Comparison of ENCODE assay signal across 13 mouse cellular contexts in the genomic region with DNA sequence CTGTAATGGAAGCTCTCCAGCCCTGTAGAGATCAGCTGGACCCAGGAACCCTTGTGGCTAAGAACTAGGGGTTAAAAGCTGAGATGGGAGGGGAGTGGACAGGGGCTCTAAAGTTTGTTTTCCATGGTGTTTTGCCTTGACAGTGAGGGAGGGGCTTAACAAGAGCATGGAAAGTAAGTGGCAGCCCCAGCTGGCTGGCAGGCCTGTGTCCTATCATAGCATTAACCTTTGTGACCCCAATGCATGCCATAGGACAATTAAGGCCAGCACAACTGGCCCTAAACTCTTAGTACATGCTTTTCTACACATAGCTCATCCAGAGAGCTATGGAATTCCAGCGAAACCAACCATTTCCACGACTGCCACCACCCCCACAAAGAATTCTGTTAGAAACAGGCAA. TPM values are rescaled to one million over a fixed set of nuclear protein-coding genes. Genes with fewer than 3 reads are reported as not detected.
A peak's percentile ranks its signal among the peaks of the same experiment; 100 is the strongest.
DNase-seq lines count a peak whose midpoint lies in the region; ATAC-seq and TF ChIP-seq lines count a peak whose summit lies in the region.
"Had no signal": no experiment of that assay in that cellular context is flagged by ENCODE, and none has a peak within 500 bp of the region (broad histone marks: within the 10 kb centered on the region; RNA-seq: fewer than 3 reads in every experiment).

No protein-coding gene starts in this region.

- no peaks in the 10 kb centered on the region for H3K36me3 ChIP-seq in heart, embryonic 15.5 days
- no peaks in the 10 kb centered on the region for H3K36me3 ChIP-seq in stomach, embryonic 15.5 days
- H3K36me3 ChIP-seq in stomach, postnatal 0 days (ENCODE audit: control insufficient read depth, insufficient read depth, low read length): no peaks in the 10 kb centered on the region
- H3K36me3 ChIP-seq: midbrain, embryonic 13.5 days had no signal

- TF ChIP-seq EP300 in stomach, postnatal 0 days (optimal IDR thresholded peaks at IDR 0.05): no peak

- DNase-seq in heart, adult 8-10 months (ENCODE audit: low spot score): no peak
- DNase-seq in stomach, postnatal 0 days (ENCODE audit: low spot score): no peak
- no peak for DNase-seq in right cerebral cortex, postnatal 14 days
- DNase-seq in urinary bladder, postnatal 25 days (ENCODE audit: low spot score): no peak
- DNase-seq: cerebellum, adult 2 months; gastrocnemius, postnatal 10 days; lung, postnatal 4 days; right cerebral cortex, postnatal 4 days had no signal

- peak overlapping the region; percentile 10; the same call in 1 of the 2 replicates for H3K27ac ChIP-seq in heart, embryonic 15.5 days
- peak overlapping the region; percentile 11; the same call in 1 of the 2 replicates for H3K27ac ChIP-seq in stomach, embryonic 15.5 days
- H3K27ac ChIP-seq in stomach, postnatal 0 days (replicated peaks): no peak overlapping the region
- peak overlapping the region; percentile 95 for H3K27ac ChIP-seq in embryonic fibroblast, embryonic 13.5 days (ENCODE audit: insufficient read depth, low read length)
- H3K27ac ChIP-seq: hindbrain, embryonic 14.5 days; midbrain, embryonic 13.5 days had no signal

- H3K9me3 ChIP-seq in heart, embryonic 15.5 days (replicated peaks): peaks cover 9% of the 10 kb centered on the region
- peaks cover 7% of the 10 kb centered on the region; the same call in 1 of the 2 replicates for H3K9me3 ChIP-seq in stomach, embryonic 15.5 days
- peaks cover 8% of the 10 kb centered on the region for H3K9me3 ChIP-seq in stomach, postnatal 0 days (ENCODE audit: control insufficient read depth, low read length)
- H3K9me3 ChIP-seq: midbrain, embryonic 13.5 days had no signal

- no peak for TF ChIP-seq CTCF in stomach, postnatal 0 days (IDR thresholded peaks at IDR 0.05; ENCODE audit: low read depth)
- no peak for TF ChIP-seq CTCF in embryonic fibroblast, embryonic 13.5 days (IDR thresholded peaks at IDR 0.05; ENCODE audit: borderline replicate concordance, insufficient read depth, low read length)

- H3K4me2 ChIP-seq in heart, embryonic 15.5 days: no peak overlapping the region
- H3K4me2 ChIP-seq in stomach, embryonic 15.5 days: no peak overlapping the region
- H3K4me2 ChIP-seq in stomach, postnatal 0 days (replicated peaks; ENCODE audit: low read depth): no peak overlapping the region
- H3K4me2 ChIP-seq: hindbrain, embryonic 14.5 days; midbrain, embryonic 13.5 days had no signal

- H3K9ac ChIP-seq in heart, embryonic 15.5 days: no peak overlapping the region
- no peak overlapping the region for H3K9ac ChIP-seq in stomach, embryonic 15.5 days
- no peak overlapping the region for H3K9ac ChIP-seq in stomach, postnatal 0 days (ENCODE audit: low read length)
- H3K9ac ChIP-seq: hindbrain, embryonic 14.5 days; midbrain, embryonic 13.5 days had no signal

- ATAC-seq in heart, embryonic 15.5 days (replicated peaks; ENCODE audit: insufficient number of reproducible peaks, insufficient read depth, low FRiP score, low read depth): no peak
- ATAC-seq in stomach, embryonic 15.5 days (ENCODE audit: insufficient read depth, low FRiP score, low read depth): no peak
- ATAC-seq in stomach, postnatal 0 days (ENCODE audit: low FRiP score, low TSS enrichment): no peak
- ATAC-seq: midbrain, embryonic 13.5 days had no signal

- no peaks in the 10 kb centered on the region for H3K27me3 ChIP-seq in heart, embryonic 15.5 days
- no peaks in the 10 kb centered on the region for H3K27me3 ChIP-seq in stomach, embryonic 15.5 days (replicated peaks)
- no peaks in the 10 kb centered on the region for H3K27me3 ChIP-seq in stomach, postnatal 0 days (ENCODE audit: control insufficient read depth, insufficient read depth, low read length)
- H3K27me3 ChIP-seq: midbrain, embryonic 13.5 days had no signal

- WGBS in heart, embryonic 15.5 days: 61% methylated on average over 2 of the region's 2 CpGs
- WGBS in stomach, embryonic 15.5 days: 41% methylated on average over 2 of the region's 2 CpGs
- WGBS in stomach, postnatal 0 days: 55% methylated on average over 2 of the region's 2 CpGs

- no peak overlapping the region for H3K4me3 ChIP-seq in heart, embryonic 15.5 days
- H3K4me3 ChIP-seq in stomach, embryonic 15.5 days (replicated peaks): no peak overlapping the region
- no peak overlapping the region for H3K4me3 ChIP-seq in stomach, postnatal 0 days (ENCODE audit: low read depth, low read length)
- no peak overlapping the region for H3K4me3 ChIP-seq in embryonic fibroblast, embryonic 13.5 days (ENCODE audit: insufficient read depth, low read length)
- H3K4me3 ChIP-seq: midbrain, embryonic 13.5 days had no signal

- peaks cover 16% of the 10 kb centered on the region for H3K4me1 ChIP-seq in heart, embryonic 15.5 days (replicated peaks)
- H3K4me1 ChIP-seq in stomach, embryonic 15.5 days: peaks cover 3% of the 10 kb centered on the region; the same call in 1 of the 2 replicates
- no peaks in the 10 kb centered on the region for H3K4me1 ChIP-seq in stomach, postnatal 0 days (replicated peaks; ENCODE audit: control insufficient read depth, insufficient read depth)
- peaks cover 12% of the 10 kb centered on the region for H3K4me1 ChIP-seq in embryonic fibroblast, embryonic 13.5 days (ENCODE audit: control insufficient read depth, insufficient read depth, low read length)
- H3K4me1 ChIP-seq: midbrain, embryonic 13.5 days had no signal

- no peak for TF ChIP-seq POLR2A in embryonic fibroblast, embryonic 13.5 days (IDR thresholded peaks at IDR 0.05; ENCODE audit: low read depth, low read length)

RNA-seq across cellular contexts. Expression of a gene that starts 47.9 kb away (rescaled TPM):
- polyA plus RNA-seq in heart, embryonic 15.5 days (2015; fragmentation: Nextera tagmentation; extraction: Ambion mirVana): 11.6 and 12.9 TPM in 2 replicates
- 10 to 100 TPM in 3 of 4 experiments, 1 to 10 TPM in 1; 9.6 to 15.5 (median 14.7) TPM for total RNA-seq in heart, adult 8-10 months (2022)
- 8.9 and 10.2 TPM in 2 replicates for polyA plus RNA-seq in stomach, embryonic 15.5 days (2015; fragmentation: Nextera tagmentation; extraction: Ambion mirVana)
- 7.2 and 9.0 TPM in 2 replicates for polyA plus RNA-seq in stomach, postnatal 0 days (2015; fragmentation: Nextera tagmentation; extraction: Ambion mirVana)
- polyA plus RNA-seq in embryonic fibroblast, embryonic 13.5 days (2011; ENCODE audit: insufficient read length, low read depth, missing spikeins): 12.0 and 13.9 TPM in 2 replicates
